Mouse (Mus musculus): ENCODE measurements around the gene Inpp1. TPM values are rescaled to one million over a fixed set of nuclear protein-coding genes. Genes with fewer than 3 reads are reported as not detected.
A peak's percentile ranks its signal among the peaks of the same experiment; 100 is the strongest.

Inpp1 gene
- polyA plus RNA-seq, 1 experiment from 2014 or later = 7.6 TPM

- 12% methylated on average over 3 of the region's 3 CpGs for WGBS
- ATAC-seq (replicated peaks; ENCODE audit: low FRiP score, low TSS enrichment, low read depth) (peak; percentile 38), DNase-seq (ENCODE audit: low spot score) (no peak)
- Histone ChIP-seq H3K27me3 (replicated peaks; ENCODE audit: control insufficient read depth, insufficient read depth, low read length) (no peaks in the 10 kb centered on the region), H3K9ac (ENCODE audit: low read length) (no peak overlapping the region), H3K4me1 (replicated peaks; ENCODE audit: control insufficient read depth, insufficient read depth, low read length) (no peaks in the 10 kb centered on the region), H3K27ac (ENCODE audit: low read depth) (no peak overlapping the region), H3K9me3 (ENCODE audit: control insufficient read depth, low read length) (no peaks in the 10 kb centered on the region), H3K4me2 (ENCODE audit: low read length) (peak overlapping the region; percentile 44), H3K4me3 (ENCODE audit: low read depth, low read length) (peak overlapping the region; percentile 53), H3K36me3 (ENCODE audit: control insufficient read depth, insufficient read depth, low read length) (no peaks in the 10 kb centered on the region)
Measured at GRCm38 (mm10) chr1:52844354-52844753, 26.9 kb upstream of the Inpp1 start.

GRCm38 (mm10) chr1:52839099-52839498 is 21.6 kb upstream of the Inpp1 start:
- Histone ChIP-seq H3K4me1 (replicated peaks; ENCODE audit: control insufficient read depth, insufficient read depth, low read length) (no peaks in the 10 kb centered on the region), H3K27ac (ENCODE audit: low read depth) (no peak overlapping the region), H3K4me2 (ENCODE audit: low read length) (no peak overlapping the region), H3K9ac (ENCODE audit: low read length) (no peak overlapping the region), H3K36me3 (ENCODE audit: control insufficient read depth, insufficient read depth, low read length) (no peaks in the 10 kb centered on the region), H3K4me3 (ENCODE audit: low read depth, low read length) (no peak overlapping the region), H3K27me3 (replicated peaks; ENCODE audit: control insufficient read depth, insufficient read depth, low read length) (no peaks in the 10 kb centered on the region), H3K9me3 (ENCODE audit: control insufficient read depth, low read length) (no peaks in the 10 kb centered on the region)
- DNase-seq (ENCODE audit: low spot score) (no peak), ATAC-seq (replicated peaks; ENCODE audit: low FRiP score, low TSS enrichment, low read depth) (no peak)
- WGBS = 93% methylated on average over 3 of the region's 3 CpGs

GRCm38 (mm10) chr1:52817813-52818147 is 292 bp upstream of the Inpp1 start:
- ATAC-seq (replicated peaks; ENCODE audit: low FRiP score, low TSS enrichment, low read depth) (no peak), DNase-seq (ENCODE audit: low spot score) (no peak)
- no peak overlapping the region for H3K27ac ChIP-seq (ENCODE audit: low read depth)
- H3K9me3 ChIP-seq (ENCODE audit: control insufficient read depth, low read length) = no peaks in the 10 kb centered on the region
- H3K27me3 ChIP-seq (replicated peaks; ENCODE audit: control insufficient read depth, insufficient read depth, low read length) = no peaks in the 10 kb centered on the region
- no peaks in the 10 kb centered on the region for H3K36me3 ChIP-seq (ENCODE audit: control insufficient read depth, insufficient read depth, low read length)
- 2% methylated on average over 7 of the region's 7 CpGs for WGBS
- H3K9ac ChIP-seq (ENCODE audit: low read length) = peak overlapping the region; percentile 73
- H3K4me3 ChIP-seq (ENCODE audit: low read depth, low read length) = peak overlapping the region; percentile 56
- peak overlapping the region; percentile 64 for H3K4me2 ChIP-seq (ENCODE audit: low read length)
- peaks cover 4% of the 10 kb centered on the region; the same call in 1 of the 2 replicates for H3K4me1 ChIP-seq (replicated peaks; ENCODE audit: control insufficient read depth, insufficient read depth, low read length)

- Histone ChIP-seq H3K9me3 (ENCODE audit: control insufficient read depth, low read length) (no peaks in the 10 kb centered on the region), H3K4me3 (ENCODE audit: low read depth, low read length) (peak overlapping the region; percentile 56), H3K27me3 (replicated peaks; ENCODE audit: control insufficient read depth, insufficient read depth, low read length) (no peaks in the 10 kb centered on the region), H3K4me2 (ENCODE audit: low read length) (peak overlapping the region; percentile 64), H3K27ac (ENCODE audit: low read depth) (no peak overlapping the region), H3K4me1 (replicated peaks; ENCODE audit: control insufficient read depth, insufficient read depth, low read length) (peaks cover 4% of the 10 kb centered on the region; the same call in 1 of the 2 replicates), H3K36me3 (ENCODE audit: control insufficient read depth, insufficient read depth, low read length) (no peaks in the 10 kb centered on the region), H3K9ac (ENCODE audit: low read length) (no peak overlapping the region)
- DNase-seq (ENCODE audit: low spot score) (no peak), ATAC-seq (replicated peaks; ENCODE audit: low FRiP score, low TSS enrichment, low read depth) (0 out of 2 replicates have a peak, but pooled peaks have one; percentile 24)
- 64% methylated on average over 13 of the region's 13 CpGs for WGBS
Measured at GRCm38 (mm10) chr1:52816232-52816891, 1.1 kb downstream of the Inpp1 start.

- H3K9me3 ChIP-seq (ENCODE audit: control insufficient read depth, low read length) = no peaks in the 10 kb centered on the region
- H3K4me2 ChIP-seq (ENCODE audit: low read length) = no peak overlapping the region
- ATAC-seq (replicated peaks; ENCODE audit: low FRiP score, low TSS enrichment, low read depth) = no peak
- H3K9ac ChIP-seq (ENCODE audit: low read length) = no peak overlapping the region
- 78% methylated on average over 6 of the region's 6 CpGs for WGBS
- no peaks in the 10 kb centered on the region for H3K4me1 ChIP-seq (replicated peaks; ENCODE audit: control insufficient read depth, insufficient read depth, low read length)
- no peaks in the 10 kb centered on the region for H3K27me3 ChIP-seq (replicated peaks; ENCODE audit: control insufficient read depth, insufficient read depth, low read length)
- H3K36me3 ChIP-seq (ENCODE audit: control insufficient read depth, insufficient read depth, low read length) = no peaks in the 10 kb centered on the region
- H3K27ac ChIP-seq (ENCODE audit: low read depth) = no peak overlapping the region
- H3K4me3 ChIP-seq (ENCODE audit: low read depth, low read length) = no peak overlapping the region
- DNase-seq (ENCODE audit: low spot score) = no peak
Measured at GRCm38 (mm10) chr1:52808456-52808855, 9.0 kb downstream of the Inpp1 start.

- H3K27ac ChIP-seq (ENCODE audit: low read depth) = no peak overlapping the region
- H3K36me3 ChIP-seq (ENCODE audit: control insufficient read depth, insufficient read depth, low read length) = no peaks in the 10 kb centered on the region
- no peaks in the 10 kb centered on the region for H3K4me1 ChIP-seq (replicated peaks; ENCODE audit: control insufficient read depth, insufficient read depth, low read length)
- H3K4me3 ChIP-seq (ENCODE audit: low read depth, low read length) = no peak overlapping the region
- DNase-seq (ENCODE audit: low spot score) (no peak), ATAC-seq (replicated peaks; ENCODE audit: low FRiP score, low TSS enrichment, low read depth) (no peak)
- no peaks in the 10 kb centered on the region for H3K27me3 ChIP-seq (replicated peaks; ENCODE audit: control insufficient read depth, insufficient read depth, low read length)
- no peaks in the 10 kb centered on the region for H3K9me3 ChIP-seq (ENCODE audit: control insufficient read depth, low read length)
- 81% methylated on average over 1 of the region's 1 CpGs for WGBS
- no peak overlapping the region for H3K4me2 ChIP-seq (ENCODE audit: low read length)
- H3K9ac ChIP-seq (ENCODE audit: low read length) = no peak overlapping the region
Measured at GRCm38 (mm10) chr1:52805041-52805440, 12.4 kb downstream of the Inpp1 start.

- ATAC-seq (replicated peaks; ENCODE audit: low FRiP score, low TSS enrichment, low read depth) (no peak), DNase-seq (ENCODE audit: low spot score) (no peak)
- H3K9me3 ChIP-seq (ENCODE audit: control insufficient read depth, low read length) = no peaks in the 10 kb centered on the region
- WGBS = 86% methylated on average over 5 of the region's 5 CpGs
- H3K27ac ChIP-seq (ENCODE audit: low read depth) = no peak overlapping the region
- no peaks in the 10 kb centered on the region for H3K36me3 ChIP-seq (ENCODE audit: control insufficient read depth, insufficient read depth, low read length)
- H3K27me3 ChIP-seq (replicated peaks; ENCODE audit: control insufficient read depth, insufficient read depth, low read length) = no peaks in the 10 kb centered on the region
- H3K9ac ChIP-seq (ENCODE audit: low read length) = no peak overlapping the region
- H3K4me1 ChIP-seq (replicated peaks; ENCODE audit: control insufficient read depth, insufficient read depth, low read length) = 0 out of 2 replicates have a peak, but pooled peaks cover 12% of the 10 kb centered on the region
- no peak overlapping the region for H3K4me3 ChIP-seq (ENCODE audit: low read depth, low read length)
- no peak overlapping the region for H3K4me2 ChIP-seq (ENCODE audit: low read length)
Measured at GRCm38 (mm10) chr1:52802406-52802975, 15.0 kb downstream of the Inpp1 start.

GRCm38 (mm10) chr1:52801651-52802050 is 15.8 kb downstream of the Inpp1 start:
- no peaks in the 10 kb centered on the region for H3K9me3 ChIP-seq (ENCODE audit: control insufficient read depth, low read length)
- ATAC-seq (replicated peaks; ENCODE audit: low FRiP score, low TSS enrichment, low read depth) (no peak), DNase-seq (ENCODE audit: low spot score) (no peak)
- H3K4me2 ChIP-seq (ENCODE audit: low read length) = no peak overlapping the region
- no peaks in the 10 kb centered on the region for H3K27me3 ChIP-seq (replicated peaks; ENCODE audit: control insufficient read depth, insufficient read depth, low read length)
- H3K36me3 ChIP-seq (ENCODE audit: control insufficient read depth, insufficient read depth, low read length) = no peaks in the 10 kb centered on the region
- no peak overlapping the region for H3K27ac ChIP-seq (ENCODE audit: low read depth)
- 0 out of 2 replicates have a peak, but pooled peaks cover 12% of the 10 kb centered on the region for H3K4me1 ChIP-seq (replicated peaks; ENCODE audit: control insufficient read depth, insufficient read depth, low read length)
- H3K9ac ChIP-seq (ENCODE audit: low read length) = no peak overlapping the region
- WGBS = 82% methylated on average over 5 of the region's 5 CpGs
- no peak overlapping the region for H3K4me3 ChIP-seq (ENCODE audit: low read depth, low read length)

- Histone ChIP-seq H3K4me1 (replicated peaks; ENCODE audit: control insufficient read depth, insufficient read depth, low read length) (0 out of 2 replicates have a peak, but pooled peaks cover 12% of the 10 kb centered on the region), H3K4me3 (ENCODE audit: low read depth, low read length) (no peak overlapping the region), H3K27ac (ENCODE audit: low read depth) (no peak overlapping the region), H3K9ac (ENCODE audit: low read length) (no peak overlapping the region), H3K36me3 (ENCODE audit: control insufficient read depth, insufficient read depth, low read length) (no peaks in the 10 kb centered on the region), H3K4me2 (ENCODE audit: low read length) (no peak overlapping the region), H3K27me3 (replicated peaks; ENCODE audit: control insufficient read depth, insufficient read depth, low read length) (no peaks in the 10 kb centered on the region), H3K9me3 (ENCODE audit: control insufficient read depth, low read length) (no peaks in the 10 kb centered on the region)
- WGBS = 65% methylated on average over 3 of the region's 3 CpGs
- ATAC-seq (replicated peaks; ENCODE audit: low FRiP score, low TSS enrichment, low read depth) (no peak), DNase-seq (ENCODE audit: low spot score) (no peak)
Measured at GRCm38 (mm10) chr1:52800340-52800740, 17.1 kb downstream of the Inpp1 start.

All from intestine, embryonic 14.5 days (tissue).